Mouse (Mus musculus): Measurements from ENCODE around the gene Ablim2.

The Ablim2 gene

DNA sequence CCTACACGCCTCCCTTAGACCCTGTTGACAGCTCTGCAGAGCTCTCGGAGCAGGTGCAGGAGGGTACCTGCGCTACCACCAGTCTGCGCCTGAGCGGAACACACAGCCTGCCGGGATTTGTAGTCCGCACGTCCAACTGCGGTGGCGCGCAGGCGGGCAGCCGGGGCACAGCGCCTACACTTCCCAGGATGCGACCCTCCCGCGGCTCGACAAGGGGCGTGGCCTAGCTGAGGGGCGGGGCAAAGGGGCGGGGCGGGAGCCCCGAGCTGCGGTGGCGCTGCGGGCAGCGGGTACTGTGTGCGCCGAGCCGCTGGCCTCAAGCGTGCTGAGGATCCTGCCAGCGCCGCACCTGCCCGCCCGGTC is at the start of gene Ablim2:
Gene Ablim2 (plus strand): TSS at position 242 of the 363 bp plus-strand sequence.
- in situ Hi-C loops (cut with MboI; ENCODE audit: low pct_unique_long_range_greater_than_20kb in 1 of 2, low sequenced_read_pairs in 2 of 2, unreplicated experiment in 1 of 2) = loop anchor here in 1 of 2 experiments (5.0 kb wide), 2 partner anchors 55 to 105 kb away; no protein-coding TSS in a partner anchor

DNA sequence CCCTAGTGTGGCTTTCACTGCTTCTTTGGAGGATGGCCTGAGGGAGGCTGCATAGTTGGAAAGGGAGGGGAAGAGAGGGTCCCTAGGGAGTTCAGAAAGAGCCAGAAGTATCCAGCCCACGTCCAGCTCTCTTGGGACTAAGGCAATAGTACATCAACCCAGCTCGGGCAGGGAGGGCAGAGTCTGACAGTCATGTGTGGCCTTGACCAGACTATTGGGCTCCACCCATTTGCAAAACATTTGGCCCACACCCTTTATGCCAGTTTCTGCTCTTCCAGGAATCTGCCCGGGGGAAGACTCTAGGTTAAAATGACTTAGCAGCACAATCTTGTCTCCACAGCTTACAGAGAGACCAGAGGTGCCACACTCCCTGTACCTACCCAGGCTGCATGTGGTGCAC is 47.2 kb upstream of the Ablim2 start:
- in situ Hi-C loops (cut with MboI; ENCODE audit: low pct_unique_long_range_greater_than_20kb in 1 of 2, low sequenced_read_pairs in 2 of 2, unreplicated experiment in 1 of 2) = loop anchor here in 1 of 2 experiments (10.0 kb wide), 1 partner anchor 116 kb away; no protein-coding TSS in a partner anchor

DNA sequence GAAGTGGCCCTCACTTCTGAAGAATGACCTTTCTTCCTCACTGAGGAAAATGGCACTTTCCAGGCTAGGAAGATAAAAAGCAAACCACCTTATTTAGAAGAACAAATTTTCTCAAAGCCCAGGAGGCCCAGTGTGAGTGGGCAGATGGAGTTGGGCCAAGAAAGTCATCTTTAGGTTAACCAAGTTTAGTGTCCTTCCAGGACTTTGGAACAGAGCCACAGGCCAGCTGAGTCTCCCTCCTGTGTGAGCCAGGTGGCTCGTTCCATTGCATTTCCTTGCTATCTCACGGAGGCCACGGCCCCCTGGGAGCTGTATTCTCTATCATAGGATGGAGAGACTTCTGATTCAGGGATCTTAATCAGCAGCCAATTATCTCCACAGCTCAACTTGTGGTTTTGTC is 46.7 kb upstream of the Ablim2 start:
- in situ Hi-C loops (cut with MboI; ENCODE audit: low pct_unique_long_range_greater_than_20kb in 1 of 2, low sequenced_read_pairs in 2 of 2, unreplicated experiment in 1 of 2) = loop anchor here in 1 of 2 experiments (10.0 kb wide), 1 partner anchor 116 kb away; no protein-coding TSS in a partner anchor

DNA sequence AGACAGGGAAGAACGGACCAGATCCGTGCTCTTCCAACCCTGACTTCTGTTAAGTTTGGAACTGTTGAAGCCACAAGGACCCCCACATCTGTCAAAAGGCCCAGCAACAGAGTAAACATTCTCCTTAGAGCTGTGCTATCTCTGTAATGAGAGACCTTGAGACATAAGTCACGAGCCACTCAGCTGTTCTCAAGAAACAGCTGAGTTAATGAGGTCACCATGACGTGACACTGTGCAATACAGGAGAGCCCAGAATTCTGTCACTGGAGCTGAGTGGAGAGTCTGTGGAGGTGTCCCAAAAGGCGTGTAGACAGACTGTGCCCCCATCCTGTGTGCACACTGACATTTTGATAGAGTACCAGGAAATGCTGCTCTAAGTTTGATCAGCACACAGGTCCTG is 45.2 kb upstream of the Ablim2 start:
- in situ Hi-C loops (cut with MboI; ENCODE audit: low pct_unique_long_range_greater_than_20kb in 1 of 2, low sequenced_read_pairs in 2 of 2, unreplicated experiment in 1 of 2) = loop anchor here in 1 of 2 experiments (10.0 kb wide), 1 partner anchor 118 kb away; no protein-coding TSS in a partner anchor

DNA sequence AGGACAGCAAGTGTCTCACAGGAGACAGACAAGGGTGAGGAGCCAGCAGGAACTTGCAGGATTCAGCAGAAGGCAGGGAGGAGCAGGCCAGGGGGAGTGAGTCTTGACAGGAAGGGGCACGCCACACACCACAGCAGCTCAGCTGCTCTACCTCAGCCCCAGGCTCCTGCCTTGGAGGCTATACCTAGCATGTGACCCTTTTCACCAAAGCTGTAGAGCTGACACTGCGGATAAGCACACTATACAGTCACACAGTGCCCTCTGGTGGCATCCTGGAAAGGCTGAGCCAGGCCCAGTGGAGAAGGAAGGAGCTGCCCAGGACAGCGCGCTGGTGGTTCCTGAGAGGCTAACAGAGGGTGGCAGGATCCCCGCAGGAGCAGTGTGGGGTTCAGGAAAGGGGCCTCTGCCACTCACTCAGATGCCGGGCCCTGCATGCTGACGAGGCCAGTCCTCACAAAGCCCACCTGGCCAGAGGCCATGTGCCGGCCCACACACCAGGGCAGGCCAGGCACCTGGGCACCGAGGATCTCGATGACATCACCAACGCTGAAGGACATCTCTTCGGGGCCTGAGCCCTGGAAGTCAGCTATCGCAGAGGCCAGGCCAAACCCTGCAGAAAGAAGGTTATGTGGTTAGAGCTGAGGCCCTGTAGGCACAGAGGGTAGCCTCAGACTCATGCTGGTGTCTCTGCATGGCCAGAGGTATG is 43.9 kb upstream of the Ablim2 start:
- in situ Hi-C loops (cut with MboI; ENCODE audit: low pct_unique_long_range_greater_than_20kb in 1 of 2, low sequenced_read_pairs in 2 of 2, unreplicated experiment in 1 of 2) = loop anchor here in 1 of 2 experiments (10.0 kb wide), 1 partner anchor 119 kb away; no protein-coding TSS in a partner anchor

DNA sequence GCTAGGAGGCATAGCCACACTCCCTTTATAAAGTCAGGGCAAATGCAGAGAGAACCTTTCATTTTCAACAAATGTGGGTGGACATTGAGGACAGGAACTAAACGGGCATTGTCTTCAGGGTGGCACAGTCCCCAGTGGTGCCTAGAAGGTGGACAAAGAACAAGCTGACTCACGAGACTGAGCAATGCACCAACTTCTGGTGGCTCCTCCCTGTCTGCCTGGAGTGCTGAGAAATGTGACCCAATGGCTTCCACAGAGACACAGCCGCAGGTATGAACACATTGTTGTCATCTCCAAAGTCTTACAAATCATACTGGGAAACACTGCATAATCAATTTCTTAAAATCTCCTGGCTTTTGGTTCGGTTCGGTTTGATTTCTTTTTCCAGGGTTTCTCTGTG is 40.2 kb upstream of the Ablim2 start:
- in situ Hi-C loops (cut with MboI; ENCODE audit: low pct_unique_long_range_greater_than_20kb in 1 of 2, low sequenced_read_pairs in 2 of 2, unreplicated experiment in 1 of 2) = loop anchor here in 1 of 2 experiments (10.0 kb wide), 1 partner anchor 123 kb away; no protein-coding TSS in a partner anchor

DNA sequence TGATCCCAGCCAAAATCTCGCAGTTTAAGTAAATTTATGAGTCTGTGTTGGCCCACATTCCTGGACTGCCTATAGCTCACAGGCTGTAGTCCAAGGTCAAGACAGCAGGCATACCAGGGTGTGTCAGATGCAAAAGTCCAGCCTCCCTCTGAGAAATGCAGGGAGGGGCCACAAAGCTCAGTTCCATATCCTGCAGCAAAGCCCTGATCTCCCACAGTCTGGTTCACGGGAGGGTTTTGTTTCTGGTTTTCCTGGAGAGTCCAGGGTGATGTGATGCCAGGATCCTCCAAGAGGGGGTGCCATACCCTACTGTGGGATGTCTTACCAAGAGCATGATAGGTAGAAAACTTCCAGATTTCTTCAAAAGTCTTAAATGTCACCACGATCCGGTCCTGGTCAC is 39.7 kb upstream of the Ablim2 start:
- in situ Hi-C loops (cut with MboI; ENCODE audit: low pct_unique_long_range_greater_than_20kb in 1 of 2, low sequenced_read_pairs in 2 of 2, unreplicated experiment in 1 of 2) = loop anchor here in 1 of 2 experiments (10.0 kb wide), 1 partner anchor 123 kb away; no protein-coding TSS in a partner anchor

DNA sequence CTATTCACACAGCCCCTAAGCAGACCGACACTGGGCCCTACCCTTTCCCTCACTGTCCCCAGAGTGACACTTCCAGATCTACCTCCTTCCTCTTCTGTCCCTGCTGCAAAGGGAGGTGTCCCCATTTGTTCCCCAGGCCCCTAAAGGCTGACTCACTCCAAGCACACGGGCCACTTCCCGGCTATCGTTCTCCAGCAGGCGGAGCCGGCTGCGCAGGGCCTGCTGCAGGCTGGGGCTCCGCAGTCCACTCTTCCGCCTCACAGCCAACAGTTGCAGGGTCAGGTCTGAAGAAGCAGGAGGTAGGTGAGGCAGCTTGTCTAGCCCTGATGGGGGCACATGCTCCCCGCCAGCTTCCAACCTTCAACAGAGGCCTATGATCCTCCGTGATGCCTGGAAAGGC is 38.9 kb upstream of the Ablim2 start:
- in situ Hi-C loops (cut with MboI; ENCODE audit: low pct_unique_long_range_greater_than_20kb in 1 of 2, low sequenced_read_pairs in 2 of 2, unreplicated experiment in 1 of 2) = loop anchor here in 1 of 2 experiments (10.0 kb wide), 1 partner anchor 124 kb away; no protein-coding TSS in a partner anchor

DNA sequence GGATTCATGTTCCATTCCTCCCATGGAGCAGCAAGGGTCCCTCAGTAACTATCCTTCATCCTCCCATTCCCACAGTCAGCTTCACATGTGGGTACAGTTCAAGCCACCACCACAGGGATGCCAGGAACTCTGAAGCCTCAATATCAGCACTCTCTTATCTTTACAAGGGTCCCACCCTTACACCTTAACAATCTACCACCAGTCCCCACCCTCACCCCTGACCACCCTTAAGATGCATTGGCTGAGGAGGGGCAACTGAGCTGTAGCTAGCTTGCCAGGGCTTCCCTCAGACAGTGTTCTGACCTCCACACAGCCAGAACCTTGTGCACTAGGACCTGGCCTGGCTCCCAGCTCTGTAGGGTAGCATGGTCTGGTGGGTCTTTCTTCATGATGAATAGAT is 38.3 kb upstream of the Ablim2 start:
- in situ Hi-C loops (cut with MboI; ENCODE audit: low pct_unique_long_range_greater_than_20kb in 1 of 2, low sequenced_read_pairs in 2 of 2, unreplicated experiment in 1 of 2) = loop anchor here in 1 of 2 experiments (10.0 kb wide), 1 partner anchor 125 kb away; no protein-coding TSS in a partner anchor

DNA sequence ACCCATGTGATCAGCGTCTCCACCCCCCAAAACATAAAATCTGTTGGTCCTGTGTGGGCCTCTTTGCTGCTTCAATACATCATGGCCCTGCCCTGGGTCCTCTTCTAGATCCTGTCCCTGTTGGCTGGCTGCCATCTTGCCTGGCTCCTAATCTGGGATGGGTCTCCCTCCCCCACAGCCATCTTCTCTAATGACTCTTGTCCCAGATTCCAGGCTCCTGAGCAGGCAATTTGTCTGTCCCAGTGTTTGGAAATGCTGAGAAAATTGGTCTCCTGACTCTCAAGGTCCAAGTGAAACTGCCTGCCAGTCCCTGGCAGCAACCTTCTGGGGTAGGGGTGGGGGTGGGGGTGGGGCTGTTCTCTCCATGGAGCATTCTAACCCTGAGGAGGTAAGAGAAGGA is 37.8 kb upstream of the Ablim2 start:
- in situ Hi-C loops (cut with MboI; ENCODE audit: low pct_unique_long_range_greater_than_20kb in 1 of 2, low sequenced_read_pairs in 2 of 2, unreplicated experiment in 1 of 2) = loop anchor here in 1 of 2 experiments (10.0 kb wide), 1 partner anchor 125 kb away; no protein-coding TSS in a partner anchor

DNA sequence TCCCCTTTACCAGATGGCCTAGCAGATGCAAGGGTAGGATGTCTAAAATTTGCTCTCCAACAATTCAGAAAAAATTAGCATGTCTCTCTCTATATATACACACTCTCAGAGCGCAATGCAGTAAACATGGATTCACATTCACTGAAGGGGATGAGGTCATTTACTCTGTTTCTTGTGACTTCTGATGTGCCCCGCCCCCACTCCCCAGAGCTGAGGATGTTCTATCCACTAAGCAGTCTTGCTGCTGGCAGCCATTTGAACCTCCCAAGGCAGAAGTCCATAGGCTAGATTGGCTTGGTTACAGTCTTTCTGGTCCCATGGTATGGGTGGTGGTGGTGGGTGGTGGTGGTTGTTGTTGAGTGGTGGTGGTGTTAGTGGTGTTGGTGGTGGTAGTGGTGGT is 35.7 kb upstream of the Ablim2 start:
- in situ Hi-C loops (cut with MboI; ENCODE audit: low pct_unique_long_range_greater_than_20kb in 1 of 2, low sequenced_read_pairs in 2 of 2, unreplicated experiment in 1 of 2) = no loop called here

DNA sequence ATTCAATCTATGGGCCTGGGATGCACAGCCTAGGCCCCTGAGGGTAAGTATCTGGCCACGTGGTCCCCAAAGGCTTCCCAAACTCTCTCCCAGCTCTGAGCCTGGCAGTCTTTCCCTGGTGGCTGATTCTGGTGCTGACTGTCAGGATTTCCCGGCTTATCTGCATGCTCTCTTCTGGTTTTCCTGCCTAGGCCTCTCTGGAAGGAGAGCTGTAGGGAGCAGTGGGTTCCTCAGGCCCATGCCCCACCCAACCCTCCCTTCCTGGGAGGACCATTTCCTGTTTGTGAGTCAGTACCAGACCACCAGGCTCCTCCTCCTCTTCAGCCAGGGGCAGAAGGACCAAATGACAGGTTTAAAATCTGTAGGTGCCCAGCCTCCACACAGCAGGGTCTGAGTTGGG is 35.0 kb upstream of the Ablim2 start:
- in situ Hi-C loops (cut with MboI; ENCODE audit: low pct_unique_long_range_greater_than_20kb in 1 of 2, low sequenced_read_pairs in 2 of 2, unreplicated experiment in 1 of 2) = no loop called here

DNA sequence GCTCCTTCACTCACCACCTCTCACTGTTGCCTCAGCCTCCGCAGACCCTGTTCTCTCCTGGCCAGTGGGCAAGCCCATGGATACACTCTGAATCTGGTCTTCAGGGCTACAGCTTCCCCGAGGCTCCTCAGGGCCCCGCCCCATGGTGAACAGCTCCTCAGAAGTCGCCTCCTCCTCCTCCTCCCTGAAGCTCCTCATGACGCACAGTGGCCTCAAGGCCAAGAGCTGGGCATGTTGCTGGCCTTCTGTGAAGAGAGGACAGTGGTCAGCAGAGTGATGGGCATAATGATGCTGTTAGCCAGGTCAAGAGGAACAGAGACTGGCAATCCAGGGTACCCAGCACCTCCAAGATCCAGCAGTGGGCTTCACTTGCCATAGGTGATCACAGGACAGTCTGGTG is 33.8 kb upstream of the Ablim2 start:
- in situ Hi-C loops (cut with MboI; ENCODE audit: low pct_unique_long_range_greater_than_20kb in 1 of 2, low sequenced_read_pairs in 2 of 2, unreplicated experiment in 1 of 2) = no loop called here

DNA sequence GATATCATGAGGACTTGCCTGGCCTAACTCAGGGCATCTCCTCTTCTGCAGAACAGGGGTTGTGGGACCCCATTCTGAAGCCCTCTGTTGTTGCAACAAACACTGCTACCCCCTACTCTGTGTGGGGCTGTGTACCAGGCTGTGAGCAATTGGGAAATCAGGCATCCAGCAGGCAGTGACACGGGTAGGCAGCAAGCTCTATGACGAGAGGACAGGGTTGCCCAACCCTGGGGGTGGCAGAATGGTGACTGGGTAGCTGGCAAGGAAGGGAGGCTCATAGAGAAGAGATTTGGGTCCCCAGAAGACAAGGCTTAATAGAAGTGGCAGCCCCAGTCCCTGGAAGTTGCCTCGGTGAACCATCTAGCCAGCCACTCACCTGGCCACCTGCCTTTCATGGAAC is 31.8 kb upstream of the Ablim2 start:
- in situ Hi-C loops (cut with MboI; ENCODE audit: low pct_unique_long_range_greater_than_20kb in 1 of 2, low sequenced_read_pairs in 2 of 2, unreplicated experiment in 1 of 2) = no loop called here

DNA sequence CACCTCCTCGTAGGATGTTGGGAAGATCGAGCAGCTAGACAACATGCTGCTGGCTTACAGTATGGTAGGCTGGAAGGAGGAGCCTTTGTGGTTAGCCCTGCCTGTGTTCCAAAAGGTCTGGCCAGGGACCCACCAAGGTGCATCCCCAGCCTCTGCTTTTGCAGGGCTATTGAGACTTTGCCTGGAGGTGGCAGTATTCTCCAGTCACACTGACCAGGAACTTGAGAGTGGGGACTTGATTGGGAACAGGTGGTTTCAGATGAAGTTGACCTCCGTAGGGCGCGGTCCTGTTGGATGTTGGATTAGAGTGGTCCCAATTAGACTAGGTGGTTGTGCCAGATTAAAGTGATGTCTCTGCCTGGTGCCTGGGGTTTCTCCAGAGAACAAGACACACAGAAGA is 30.2 kb upstream of the Ablim2 start:
- in situ Hi-C loops (cut with MboI; ENCODE audit: low pct_unique_long_range_greater_than_20kb in 1 of 2, low sequenced_read_pairs in 2 of 2, unreplicated experiment in 1 of 2) = no loop called here

DNA sequence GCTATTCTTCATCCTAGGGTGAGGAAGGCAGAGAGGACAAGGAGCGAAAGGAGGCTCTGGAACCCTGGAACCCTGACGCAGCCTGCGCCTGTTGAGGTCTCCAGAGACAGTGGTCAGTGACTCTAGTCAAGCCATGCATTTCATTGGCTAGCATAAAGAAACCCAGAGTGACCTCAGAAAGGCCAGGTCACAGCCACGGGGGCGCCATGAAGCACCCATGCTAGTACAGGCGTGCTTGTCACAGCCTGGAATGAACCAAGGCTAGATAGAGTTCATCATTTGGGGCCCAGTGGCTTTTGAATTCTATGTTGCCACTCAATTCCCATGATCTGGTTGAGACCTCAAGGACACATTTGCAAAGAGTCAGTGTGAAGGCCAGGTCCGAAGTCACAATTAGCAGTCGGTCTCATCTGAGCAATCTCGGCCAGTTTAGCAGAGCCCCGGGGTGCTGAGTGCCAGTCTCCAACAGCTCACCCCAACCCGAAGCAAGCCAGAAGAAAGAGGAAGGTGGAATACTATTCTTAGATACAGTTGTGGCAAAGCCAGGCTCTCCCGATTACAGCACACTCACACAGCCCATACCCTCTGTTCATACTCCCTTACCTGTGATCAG is 29.2 kb upstream of the Ablim2 start:
- in situ Hi-C loops (cut with MboI; ENCODE audit: low pct_unique_long_range_greater_than_20kb in 1 of 2, low sequenced_read_pairs in 2 of 2, unreplicated experiment in 1 of 2) = no loop called here

DNA sequence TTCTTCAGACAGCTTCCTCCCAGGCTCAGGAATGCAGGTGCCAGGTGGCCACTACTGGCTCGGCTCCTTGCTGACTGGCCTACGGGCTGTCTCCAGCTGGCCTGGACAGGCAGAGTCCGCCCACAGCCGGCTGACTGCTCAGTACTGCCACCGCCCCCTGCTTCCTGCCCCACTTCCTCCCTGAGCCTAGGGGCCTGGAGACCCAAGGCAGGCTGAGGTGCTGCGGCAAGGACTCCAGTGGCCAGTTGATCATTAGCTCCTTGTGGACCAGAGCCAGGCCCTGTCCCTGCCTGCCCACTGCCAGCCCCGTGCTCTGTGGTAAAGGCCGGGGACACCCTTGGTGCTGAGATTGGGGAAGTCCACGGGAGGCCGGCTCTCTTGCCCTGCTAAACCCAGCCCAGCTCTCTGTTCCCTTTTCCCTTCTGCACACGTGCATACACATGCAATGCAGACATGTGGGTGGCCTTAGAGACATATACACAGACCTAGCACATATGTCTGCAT is 28.7 kb upstream of the Ablim2 start:
- in situ Hi-C loops (cut with MboI; ENCODE audit: low pct_unique_long_range_greater_than_20kb in 1 of 2, low sequenced_read_pairs in 2 of 2, unreplicated experiment in 1 of 2) = no loop called here

DNA sequence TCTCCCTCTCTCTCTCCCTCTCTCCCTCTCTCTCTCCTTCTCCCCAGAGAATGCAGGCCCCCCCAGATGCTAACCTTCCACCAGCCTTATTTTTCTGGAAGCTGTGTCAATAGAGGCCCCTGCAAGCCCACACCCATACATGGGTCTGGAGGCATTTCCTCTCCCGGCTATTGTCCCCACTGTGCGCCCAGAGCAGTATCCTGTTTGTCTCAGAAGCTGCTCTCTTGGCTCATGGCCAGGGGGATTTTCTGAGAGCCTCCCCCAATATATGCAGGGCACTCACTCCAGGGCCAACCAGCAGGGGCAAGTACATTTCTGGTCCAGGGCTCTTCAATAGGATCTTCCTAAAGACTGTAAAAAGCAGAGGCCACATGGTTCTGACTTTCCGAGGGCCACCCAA is 27.8 kb upstream of the Ablim2 start:
- in situ Hi-C loops (cut with MboI; ENCODE audit: low pct_unique_long_range_greater_than_20kb in 1 of 2, low sequenced_read_pairs in 2 of 2, unreplicated experiment in 1 of 2) = no loop called here

DNA sequence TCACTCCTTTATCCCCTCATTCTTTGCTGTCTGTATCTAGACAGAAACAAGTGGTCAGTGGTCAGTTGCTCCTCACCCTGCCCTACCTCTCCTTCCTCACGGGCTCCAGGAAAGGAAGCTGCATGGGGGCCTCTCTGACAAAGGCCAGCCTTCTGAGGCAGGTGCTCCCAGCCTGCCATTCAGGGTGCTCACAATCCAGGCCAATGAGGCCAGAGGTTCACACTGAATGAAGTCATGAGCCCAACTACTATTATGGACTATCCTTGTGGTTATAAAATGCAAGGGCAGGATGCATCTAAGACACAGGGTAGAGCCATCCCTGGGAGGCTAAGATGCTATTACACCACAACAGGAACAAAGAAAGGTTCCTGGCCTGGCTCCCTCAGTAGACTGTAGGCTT is 27.1 kb upstream of the Ablim2 start:
- in situ Hi-C loops (cut with MboI; ENCODE audit: low pct_unique_long_range_greater_than_20kb in 1 of 2, low sequenced_read_pairs in 2 of 2, unreplicated experiment in 1 of 2) = no loop called here
